Mouse (Mus musculus) heart, postnatal 0 days (tissue): ENCODE measurements around the gene Zfp362. TPM values are rescaled to one million over a fixed set of nuclear protein-coding genes. Genes with fewer than 3 reads are reported as not detected.

Source experiments
- ATAC-seq: fragments of 200-750 bp; cut with Nextera tagmentation; 2 replicates; pipeline ENCODE4 v1.8.0; 2017; ENCODE audit warnings: low read depth, moderate number of reproducible peaks, moderate library complexity; ENCODE audit not compliant: insufficient read depth
- DNase-seq: peaks from one replicate; pipeline ENCODE4 v3.0.0-alpha.2; 2016; ENCODE audit warnings: low spot score
- H3K27ac ChIP-seq: fragments of 300-500 bp; sonication (generic); 2 replicates; pipeline ENCODE4 v1.5.1; 2014; ENCODE audit warnings: low read depth, mild to moderate bottlenecking
- H3K27me3 ChIP-seq: fragments of 300-500 bp; sonication (generic); 2 replicates; pipeline ENCODE4 v1.6.1; 2014; ENCODE audit warnings: low read length, mixed read lengths; ENCODE audit not compliant: control insufficient read depth, insufficient read depth
- H3K36me3 ChIP-seq: fragments of 300-500 bp; sonication (generic); replicated peaks from 2 replicates; pipeline ENCODE4 v1.6.1; 2014; ENCODE audit warnings: low read length, mixed read lengths; ENCODE audit not compliant: control insufficient read depth, insufficient read depth
- H3K4me1 ChIP-seq: fragments of 300-500 bp; sonication (generic); 2 replicates; pipeline ENCODE4 v1.6.1; 2014; ENCODE audit warnings: antibody characterized with exemption; ENCODE audit not compliant: control insufficient read depth, insufficient read depth
- H3K4me2 ChIP-seq: fragments of 300-500 bp; sonication (generic); 2 replicates; pipeline ENCODE4 v1.6.1; 2014; ENCODE audit warnings: low read depth, mild to moderate bottlenecking, low read length, moderate library complexity
- H3K4me3 ChIP-seq: fragments of 300-500 bp; sonication (generic); 2 replicates; pipeline ENCODE4 v1.5.1; 2014; ENCODE audit warnings: low read depth, low read length
- H3K9ac ChIP-seq: fragments of 300-500 bp; sonication (generic); replicated peaks from 2 replicates; pipeline ENCODE4 v1.6.1; 2014; ENCODE audit warnings: low read depth, low read length, mixed read lengths
- H3K9me3 ChIP-seq: fragments of 300-500 bp; sonication (generic); replicated peaks from 2 replicates; pipeline ENCODE4 v1.6.1; 2016; ENCODE audit warnings: low read length; ENCODE audit not compliant: control insufficient read depth
- CTCF ChIP-seq: IDR thresholded peaks from 2 replicates; pipeline ENCODE4 v1.5.1; 2016; ENCODE audit warnings: antibody characterized with exemption, control low read depth, low read depth
- EP300 ChIP-seq: IDR thresholded peaks from 2 replicates; pipeline ENCODE4 v1.6.1; 2016; ENCODE audit warnings: antibody characterized with exemption, low read depth
- WGBS: fragments of 180-500 bp; shearing (Covaris S2); extraction: QIAGEN DNeasy Blood & Tissue Kit; methylation state at CpG from one replicate; pipeline ENCODE4 v1.1.7; 2014; 5-methylcytosine and 5-hydroxymethylcytosine counted together
- polyA plus RNA-seq: library from polyadenylated mRNA; unstranded; fragments of >200 nt; fragmentation: Nextera tagmentation; extraction: Ambion mirVana; gene quantifications from 2 replicates; pipeline ENCODE4 v1.2.1, GENCODE M21; 2015
- total RNA-seq: library from RNA; depleted of rRNA; stranded (reverse); fragments of >200 nt; gene quantifications from 2 replicates; pipeline ENCODE4 v1.2.3, GENCODE M21; 2014; ENCODE audit warnings: low replicate concordance

Gene Zfp362
- total and polyA plus RNA-seq, 2 experiments from 2014 or later, result 10.8 to 11.6 TPM

- no peak for TF ChIP-seq EP300
- TF ChIP-seq CTCF, result no peak
- no peak overlapping the region for H3K27ac ChIP-seq
- H3K9me3 ChIP-seq, result no peaks in the 10 kb centered on the region
- H3K4me3 ChIP-seq, result no peak overlapping the region
- no peak for DNase-seq
- 19% methylated on average over 9 of the region's 9 CpGs for WGBS
- no peak overlapping the region for H3K4me2 ChIP-seq
- H3K4me1 ChIP-seq, result peaks cover 29% of the 10 kb centered on the region
- no peaks in the 10 kb centered on the region for H3K27me3 ChIP-seq
- H3K36me3 ChIP-seq, result no peaks in the 10 kb centered on the region
- H3K9ac ChIP-seq, result no peak overlapping the region
- no peak for ATAC-seq
These were observed 10.2 kb downstream of the Zfp362 start for GRCm38 (mm10) chr4:128795596-128795995.

GRCm38 (mm10) chr4:128794198-128794597 lies 11.6 kb downstream of the Zfp362 start:
- no peak for DNase-seq
- H3K9ac ChIP-seq, result no peak overlapping the region
- H3K4me1 ChIP-seq, result peaks cover 29% of the 10 kb centered on the region

GRCm38 (mm10) chr4:128793710-128794109 lies 12.1 kb downstream of the Zfp362 start:
- Histone ChIP-seq H3K9me3 (no peaks in the 10 kb centered on the region), H3K4me3 (no peak overlapping the region), H3K9ac (no peak overlapping the region), H3K4me2 (no peak overlapping the region), H3K27ac (peak overlapping the region; percentile 32; the same call in 1 of the 2 replicates), H3K27me3 (no peaks in the 10 kb centered on the region), H3K36me3 (peaks cover 12% of the 10 kb centered on the region), H3K4me1 (peaks cover 29% of the 10 kb centered on the region)
- TF ChIP-seq EP300, result no peak
- TF ChIP-seq CTCF, result no peak
- no peak for DNase-seq
- ATAC-seq, result peak; percentile 72
- 3% methylated on average over 1 of the region's 1 CpGs for WGBS

More at GRCm38 (mm10) chr4:128794198-128794597, 11.6 kb downstream of the Zfp362 start:
- Histone ChIP-seq H3K9me3 (no peaks in the 10 kb centered on the region), H3K27ac (peak overlapping the region; percentile 32; the same call in 1 of the 2 replicates), H3K27me3 (no peaks in the 10 kb centered on the region), H3K4me3 (no peak overlapping the region), H3K4me2 (no peak overlapping the region), H3K36me3 (peaks cover 9% of the 10 kb centered on the region; the same call in 1 of the 2 replicates)
- no peak for TF ChIP-seq CTCF
- TF ChIP-seq EP300, result no peak
- ATAC-seq, result no peak
- WGBS, result 66% methylated on average over 8 of the region's 8 CpGs

GRCm38 (mm10) chr4:128789646-128790045 lies 16.2 kb downstream of the Zfp362 start:
- no peak for TF ChIP-seq EP300
- TF ChIP-seq CTCF, result no peak
- H3K9me3 ChIP-seq, result no peaks in the 10 kb centered on the region
- H3K4me1 ChIP-seq, result peaks cover 11% of the 10 kb centered on the region
- H3K4me3 ChIP-seq, result no peak overlapping the region
- DNase-seq, result no peak
- 64% methylated on average over 18 of the region's 18 CpGs for WGBS
- H3K36me3 ChIP-seq, result peaks cover 52% of the 10 kb centered on the region
- no peak overlapping the region for H3K4me2 ChIP-seq
- H3K9ac ChIP-seq, result no peak overlapping the region
- H3K27ac ChIP-seq, result no peak overlapping the region
- H3K27me3 ChIP-seq, result no peaks in the 10 kb centered on the region
- ATAC-seq, result no peak

- WGBS, result 91% methylated on average over 4 of the region's 4 CpGs
These were observed 17.7 kb downstream of the Zfp362 start for GRCm38 (mm10) chr4:128788108-128788507.

More at GRCm38 (mm10) chr4:128788108-128788507, 17.7 kb downstream of the Zfp362 start:
- Histone ChIP-seq H3K9ac (no peak overlapping the region), H3K9me3 (no peaks in the 10 kb centered on the region), H3K4me3 (no peak overlapping the region), H3K27me3 (no peaks in the 10 kb centered on the region), H3K36me3 (peaks cover 66% of the 10 kb centered on the region), H3K27ac (no peak overlapping the region), H3K4me2 (no peak overlapping the region), H3K4me1 (no peaks in the 10 kb centered on the region)
- TF ChIP-seq CTCF, result no peak
- TF ChIP-seq EP300, result no peak
- ATAC-seq (no peak), DNase-seq (no peak)
